Mouse (Mus musculus) kidney, postnatal 10 days (tissue): ENCODE results near the gene Olfr132.
"Not testable (repeated sequence)": the region's sequence is repeated elsewhere in the genome, so short reads cannot be mapped to it uniquely, and the experiment has no call there.

ENCODE experiments used
- DNase-seq: peaks from one replicate; pipeline ENCODE4 v3.0.0; 2021; ENCODE audit warnings: mixed read lengths

Gene Olfr132

DNA sequence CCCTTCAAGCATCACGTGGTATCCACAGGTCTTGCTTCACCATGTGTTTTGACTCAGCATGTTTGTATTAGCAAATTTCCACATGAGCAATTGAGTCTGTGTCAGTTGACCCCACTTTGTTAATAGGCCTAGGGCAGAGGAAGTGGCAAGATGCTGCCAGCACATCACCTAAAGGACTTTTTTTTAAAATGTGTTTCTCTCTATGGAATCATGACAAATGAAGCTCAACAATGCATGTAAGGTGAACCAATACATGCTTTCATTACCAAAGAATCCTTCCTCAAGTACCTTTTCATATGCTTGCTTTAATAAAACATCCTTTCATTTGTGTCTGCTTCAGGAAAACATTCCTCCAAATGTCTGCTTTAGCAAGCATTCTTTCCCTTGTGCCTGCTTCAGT, at the start of gene Olfr132:
Olfr132 (minus strand) TSS at position 101 of the 400 bp plus-strand sequence.
- no peak for DNase-seq

DNA sequence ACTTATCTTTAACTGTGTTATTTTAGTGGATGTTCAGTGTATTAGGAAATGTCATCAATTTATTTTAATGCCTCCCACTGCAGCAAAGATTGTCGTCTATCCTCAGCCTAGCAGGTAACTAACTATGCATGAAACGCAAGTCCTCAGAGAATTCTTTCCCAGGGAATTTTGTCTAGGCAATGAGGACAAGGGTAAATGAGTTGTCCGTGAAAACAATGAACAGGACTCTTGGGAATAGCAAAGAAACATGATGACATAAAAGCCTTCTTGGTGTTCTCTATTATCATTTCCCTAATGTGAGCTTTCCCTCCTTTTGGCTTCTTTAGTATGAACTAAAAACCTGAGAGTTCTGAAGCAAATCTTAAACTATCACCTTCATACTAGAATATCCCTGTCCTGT, 36.8 kb upstream of the Olfr132 start, which contains the start of gene Olfr134:
Olfr134 (plus strand) TSS at position 301 of the 400 bp plus-strand sequence.
- DNase-seq = no peak

DNA sequence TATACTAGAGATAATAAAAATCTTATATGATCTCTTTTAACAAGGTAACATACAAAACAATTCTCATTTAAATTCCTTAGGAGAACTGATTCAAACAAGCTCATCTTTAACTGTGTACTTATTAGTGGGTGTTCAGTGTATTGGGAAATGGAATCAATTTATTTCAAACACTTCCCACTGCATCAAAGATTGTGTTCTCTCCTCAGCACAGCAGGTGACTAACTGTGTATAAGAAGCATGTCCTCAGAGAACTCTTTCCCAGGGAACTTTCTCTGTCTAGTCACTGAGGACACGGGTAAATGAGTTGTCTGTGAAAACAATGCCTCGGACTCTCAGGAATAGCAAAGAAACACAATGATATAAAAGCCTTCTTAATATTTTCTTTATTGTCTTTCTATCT, 10.7 kb upstream of the Olfr132 start, which contains the start of gene Olfr133:
Olfr133 (plus strand) TSS at position 301 of the 400 bp plus-strand sequence.
- no peak for DNase-seq

DNA sequence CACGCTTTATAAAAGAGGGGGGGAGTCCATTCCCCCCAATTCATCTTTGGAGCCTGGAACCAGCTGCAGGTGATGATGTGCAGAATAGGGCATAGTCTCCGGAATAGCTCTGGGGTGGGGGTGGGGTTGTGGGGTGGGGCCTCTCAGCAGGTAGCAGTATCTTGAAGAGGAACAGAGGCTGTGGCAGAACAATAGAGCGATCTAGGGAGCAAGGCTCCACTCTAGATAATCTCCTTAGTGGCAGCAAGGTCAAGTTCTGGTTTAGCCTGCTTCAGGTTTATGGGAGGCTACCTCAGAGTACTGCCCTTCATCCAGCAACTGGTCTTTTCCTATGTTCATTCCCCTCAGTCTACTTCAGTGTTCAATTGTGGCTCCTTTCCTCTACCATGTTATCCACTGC, 9.0 kb downstream of the Olfr132 start:
- not testable (repeated sequence) for DNase-seq

DNA sequence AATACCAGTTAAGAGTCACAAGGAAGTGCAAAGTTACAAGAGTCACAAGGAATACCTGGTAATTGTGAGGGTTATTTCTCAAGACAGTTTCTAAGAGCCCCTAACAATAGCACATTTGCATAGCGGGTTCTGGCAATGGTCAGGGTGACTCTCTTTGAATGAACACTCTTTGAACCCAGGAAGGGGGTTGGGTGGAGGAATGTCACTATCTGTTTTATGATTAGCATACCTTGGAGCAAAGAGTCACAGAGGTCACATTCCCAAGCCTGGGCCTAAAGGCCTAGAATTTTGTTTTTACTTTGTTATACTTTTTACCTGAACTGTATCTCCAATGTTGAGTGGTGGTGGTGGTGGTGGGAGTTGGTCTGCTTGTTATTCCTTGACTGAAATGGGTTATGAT, 10.1 kb downstream of the Olfr132 start:
- not testable (repeated sequence) for DNase-seq

DNA sequence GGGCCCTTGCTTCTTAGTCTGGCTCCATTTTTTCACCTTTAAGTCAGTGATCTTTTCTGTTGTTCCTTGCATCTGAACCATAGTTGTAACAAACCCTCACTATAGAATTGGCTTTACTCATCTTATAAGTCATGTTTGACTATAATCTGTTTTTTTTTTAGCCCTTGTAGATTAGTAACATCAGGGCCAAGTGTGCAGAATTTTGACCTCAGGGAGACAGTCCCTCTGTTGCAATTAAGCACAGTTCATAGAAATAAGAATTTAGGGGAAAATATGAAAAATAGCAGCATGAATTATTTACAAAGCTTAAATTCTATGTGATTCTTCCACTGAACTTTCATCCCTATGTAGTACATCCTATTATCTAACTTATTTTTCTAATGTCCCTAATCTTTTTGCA, 45.7 kb downstream of the Olfr132 start, which contains the start of gene Olfr131:
Olfr131 (minus strand) TSS at position 101 of the 400 bp plus-strand sequence.
- no peak for DNase-seq

DNA sequence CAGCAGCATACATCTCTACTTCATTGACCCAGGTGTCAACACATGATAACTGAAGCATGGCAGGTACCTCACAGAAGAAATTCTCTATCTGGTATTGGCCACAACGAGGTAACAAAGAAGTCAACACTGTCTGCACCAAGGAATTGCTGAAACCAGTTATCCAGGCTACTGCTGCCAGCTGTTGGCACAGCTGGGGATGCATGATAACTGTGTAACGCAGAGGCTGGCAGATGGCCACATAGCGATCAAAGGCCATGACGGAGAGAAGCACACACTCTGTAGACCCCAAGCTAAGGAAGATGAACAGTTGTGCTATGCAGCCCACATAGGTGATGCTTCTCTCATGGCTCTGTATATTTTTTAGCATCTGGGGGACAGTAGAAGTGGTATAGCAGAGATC, 52.0 kb downstream of the Olfr132 start:
- no peak for DNase-seq
